Mouse (Mus musculus): ENCODE measurements around the gene Sobp.

GRCm38 (mm10) chr10:43053861-43054560 lies 120.3 kb downstream of the Sobp start:
- TF ChIP-seq POLR2A (IDR thresholded peaks at IDR 0.05; ENCODE audit: insufficient read depth, low read depth, low read length) (no peak), CTCF (IDR thresholded peaks at IDR 0.05; ENCODE audit: insufficient read depth, low read depth, low read length) (no peak)

All from olfactory bulb, adult 2 months (tissue).